Mouse (Mus musculus) olfactory bulb, adult 2 months (tissue): ENCODE data around the gene Rab12.

Experiments used
- CTCF ChIP-seq: fragments of 200-500 bp; IDR thresholded peaks from 2 replicates; pipeline ENCODE4 v1.5.1; 2012; ENCODE audit warnings: low read depth, mild to moderate bottlenecking, low read length, moderate library complexity; ENCODE audit not compliant: insufficient read depth
- POLR2A ChIP-seq: fragments of 200-500 bp; IDR thresholded peaks from 2 replicates; pipeline ENCODE4 v1.6.1; 2012; ENCODE audit warnings: mild to moderate bottlenecking, low read depth, low read length, moderate library complexity; ENCODE audit not compliant: insufficient read depth

DNA sequence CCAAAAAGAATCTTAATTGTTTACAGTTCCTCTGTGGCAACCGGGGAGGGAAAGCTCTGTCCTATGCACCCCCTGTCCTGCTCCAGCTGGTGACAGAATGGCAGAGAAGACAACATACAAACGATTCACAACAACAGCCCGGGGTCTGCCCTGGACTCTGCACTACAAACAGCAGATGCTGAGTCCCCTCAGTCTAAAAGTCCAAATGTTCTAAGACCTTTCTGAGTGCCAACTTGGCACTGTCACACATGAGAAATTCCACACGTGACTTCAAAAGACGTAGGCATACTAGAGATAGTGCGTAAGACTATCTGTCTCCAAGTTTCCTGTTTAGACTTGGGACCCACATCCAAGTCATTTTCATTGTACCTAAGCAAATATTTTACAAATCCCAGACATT, 16.7 kb downstream of the Rab12 start:
- TF ChIP-seq CTCF (no peak), POLR2A (no peak)
